Mouse (Mus musculus) liver, embryonic 12.5 days (tissue): ENCODE measurements at regions not wholly inside any gene's neighbourhood (a gene's known extent, or its start where the extent isn't known, plus 50 kb on each side); places are given as distances from the start of the nearest gene placed in this dataset.
"Not testable (repeated sequence)": the region's sequence is repeated elsewhere in the genome, so short reads cannot be mapped to it uniquely, and the experiment has no call there.

Experiments used
- ATAC-seq: fragments of 200-750 bp; cut with Nextera tagmentation; 2 replicates; pipeline ENCODE4 v1.8.0; 2017; ENCODE audit warnings: moderate number of reproducible peaks, mild to moderate bottlenecking, moderate library complexity
- H3K27ac ChIP-seq: fragments of 300-500 bp; sonication (generic); 2 replicates; pipeline ENCODE4 v1.5.1; 2016; ENCODE audit warnings: mild to moderate bottlenecking
- H3K27me3 ChIP-seq: fragments of 300-500 bp; sonication (generic); replicated peaks from 2 replicates; pipeline ENCODE4 v1.6.1; 2016; ENCODE audit warnings: mild to moderate bottlenecking, moderate library complexity
- H3K36me3 ChIP-seq: fragments of 300-500 bp; sonication (generic); 2 replicates; pipeline ENCODE4 v1.6.1; 2016; ENCODE audit warnings: mild to moderate bottlenecking, moderate library complexity
- H3K4me1 ChIP-seq: fragments of 300-500 bp; sonication (generic); 2 replicates; pipeline ENCODE4 v1.6.1; 2016
- H3K4me2 ChIP-seq: fragments of 300-500 bp; sonication (generic); 2 replicates; pipeline ENCODE4 v1.6.1; 2016; ENCODE audit warnings: mild to moderate bottlenecking, moderate library complexity
- H3K4me3 ChIP-seq: fragments of 300-500 bp; sonication (generic); 2 replicates; pipeline ENCODE4 v1.5.1; 2016; ENCODE audit warnings: mild to moderate bottlenecking, moderate library complexity
- H3K9ac ChIP-seq: fragments of 300-500 bp; sonication (generic); 2 replicates; pipeline ENCODE4 v1.6.1; 2016; ENCODE audit warnings: mild to moderate bottlenecking, moderate library complexity
- H3K9me3 ChIP-seq: fragments of 300-500 bp; sonication (generic); replicated peaks from 2 replicates; pipeline ENCODE4 v1.6.1; 2016; ENCODE audit warnings: mild to moderate bottlenecking, moderate library complexity
- WGBS: fragments of 180-500 bp; shearing (Covaris S2); methylation state at CpG from one replicate; pipeline ENCODE4 v1.1.7; 2016; ENCODE audit not compliant: insufficient replicate concordance; 5-methylcytosine and 5-hydroxymethylcytosine counted together

DNA sequence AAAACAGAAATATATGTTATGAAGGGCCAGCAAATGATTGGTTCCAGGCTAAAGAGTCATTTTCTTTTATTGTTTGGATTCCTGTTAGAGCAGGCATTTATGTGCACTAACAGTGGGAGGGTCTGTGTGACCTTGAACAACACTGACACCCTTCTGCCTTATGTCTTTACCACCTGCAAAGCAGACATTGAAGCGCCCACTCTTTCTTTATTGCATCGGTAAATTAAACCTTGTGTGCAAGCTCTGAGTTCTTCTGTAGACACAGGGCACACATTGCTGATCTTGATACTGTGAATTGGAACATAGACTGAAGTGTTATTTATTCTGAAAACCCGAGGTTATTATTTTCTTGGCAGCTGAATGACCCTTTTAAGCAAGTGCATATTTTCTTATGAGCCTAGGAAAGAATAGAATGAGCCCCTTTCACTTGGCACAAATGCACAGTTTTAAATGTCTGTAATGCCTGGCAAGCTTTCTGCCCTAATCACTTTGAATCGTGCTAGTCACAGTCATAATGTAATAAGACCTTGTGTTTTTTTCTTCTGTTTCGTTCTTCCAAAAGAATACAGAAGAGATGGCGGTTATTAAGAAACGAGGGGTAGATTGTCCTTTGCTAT is 125.1 kb upstream of the Cobl start:
- no peaks in the 10 kb centered on the region for H3K4me1 ChIP-seq
- 54% methylated on average over 7 of the region's 7 CpGs for WGBS
- H3K9ac ChIP-seq, result no peak overlapping the region
- no peaks in the 10 kb centered on the region for H3K36me3 ChIP-seq
- no peak for ATAC-seq
- no peak overlapping the region for H3K4me3 ChIP-seq
- H3K27me3 ChIP-seq, result no peaks in the 10 kb centered on the region
- H3K4me2 ChIP-seq, result no peak overlapping the region
- H3K9me3 ChIP-seq, result no peaks in the 10 kb centered on the region
- H3K27ac ChIP-seq, result no peak overlapping the region

DNA sequence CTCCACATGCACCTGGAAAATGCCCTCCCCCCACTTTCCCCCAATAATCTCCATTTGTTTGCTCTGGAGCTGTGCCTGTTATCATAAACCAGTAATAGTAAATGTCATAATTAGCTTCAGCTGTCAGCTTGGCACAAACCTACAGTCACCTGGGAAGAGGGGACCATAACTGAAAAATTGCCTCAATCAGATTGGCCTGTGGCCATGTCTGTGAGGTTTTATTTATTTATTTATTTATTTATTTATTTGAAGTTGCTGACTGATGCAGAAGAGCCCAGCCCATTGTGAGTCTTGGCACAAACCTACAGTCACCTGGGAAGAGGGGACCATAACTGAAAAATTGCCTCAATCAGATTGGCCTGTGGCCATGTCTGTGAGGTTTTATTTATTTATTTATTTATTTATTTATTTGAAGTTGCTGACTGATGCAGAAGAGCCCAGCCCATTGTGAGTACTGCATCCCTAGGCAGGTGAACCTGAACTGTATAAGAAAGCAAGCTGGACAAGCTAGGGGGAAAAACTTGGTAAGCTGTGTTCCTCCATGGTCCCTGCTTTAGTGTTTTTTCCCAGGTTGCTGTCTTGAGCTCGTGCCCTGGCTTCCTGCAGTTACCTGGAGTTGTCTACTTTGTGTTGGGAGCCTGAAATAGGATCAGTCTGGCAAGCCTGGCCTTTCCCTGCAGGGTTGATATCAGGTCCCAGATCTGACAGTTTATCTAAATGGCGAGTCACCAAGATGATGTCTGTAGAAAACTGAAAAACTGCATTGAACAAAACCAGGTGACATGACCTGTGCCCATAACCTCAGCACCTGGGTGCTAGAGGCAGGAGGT is 120.3 kb upstream of the Cobl start:
- 28% methylated on average over 2 of the region's 2 CpGs for WGBS
- H3K27ac ChIP-seq, H3K4me2 ChIP-seq, H3K27me3 ChIP-seq, H3K4me1 ChIP-seq, H3K36me3 ChIP-seq, H3K9ac ChIP-seq, H3K4me3 ChIP-seq, ATAC-seq, H3K9me3 ChIP-seq: not testable (repeated sequence)

GRCm38 (mm10) chr11:12578999-12579576 is 114.3 kb upstream of the Cobl start:
- Histone ChIP-seq H3K4me2 (no peak overlapping the region), H3K27me3 (no peaks in the 10 kb centered on the region), H3K9me3 (no peaks in the 10 kb centered on the region), H3K9ac (no peak overlapping the region), H3K36me3 (no peaks in the 10 kb centered on the region), H3K27ac (no peak overlapping the region), H3K4me1 (no peaks in the 10 kb centered on the region), H3K4me3 (no peak overlapping the region)
- 41% methylated on average over 14 of the region's 14 CpGs for WGBS
- no peak for ATAC-seq

DNA sequence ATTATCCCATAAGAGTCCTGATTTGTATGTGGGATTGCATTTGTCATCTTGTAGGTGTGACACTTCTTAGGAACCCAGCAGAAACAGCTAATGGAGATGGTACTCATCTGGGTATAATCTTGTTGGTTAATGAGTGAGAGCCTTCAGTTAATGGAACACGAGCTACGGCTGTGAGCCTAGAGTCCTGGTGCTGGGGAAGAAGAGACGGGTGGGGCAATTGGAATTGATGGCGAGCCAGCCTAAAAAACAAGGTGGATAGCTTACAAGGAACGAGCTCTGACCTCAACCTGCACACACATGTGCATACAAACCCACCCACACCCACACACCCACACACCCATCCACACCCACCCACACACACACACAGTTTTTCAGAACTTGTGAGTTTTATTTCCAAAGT is 94.9 kb upstream of the Cobl start:
- no peaks in the 10 kb centered on the region for H3K4me1 ChIP-seq
- no peaks in the 10 kb centered on the region for H3K9me3 ChIP-seq
- no peak overlapping the region for H3K4me3 ChIP-seq
- no peak overlapping the region for H3K4me2 ChIP-seq
- H3K27me3 ChIP-seq, result no peaks in the 10 kb centered on the region
- no peaks in the 10 kb centered on the region for H3K36me3 ChIP-seq
- no peak overlapping the region for H3K27ac ChIP-seq
- WGBS, result 51% methylated on average over 5 of the region's 5 CpGs
- no peak overlapping the region for H3K9ac ChIP-seq
- no peak for ATAC-seq

DNA sequence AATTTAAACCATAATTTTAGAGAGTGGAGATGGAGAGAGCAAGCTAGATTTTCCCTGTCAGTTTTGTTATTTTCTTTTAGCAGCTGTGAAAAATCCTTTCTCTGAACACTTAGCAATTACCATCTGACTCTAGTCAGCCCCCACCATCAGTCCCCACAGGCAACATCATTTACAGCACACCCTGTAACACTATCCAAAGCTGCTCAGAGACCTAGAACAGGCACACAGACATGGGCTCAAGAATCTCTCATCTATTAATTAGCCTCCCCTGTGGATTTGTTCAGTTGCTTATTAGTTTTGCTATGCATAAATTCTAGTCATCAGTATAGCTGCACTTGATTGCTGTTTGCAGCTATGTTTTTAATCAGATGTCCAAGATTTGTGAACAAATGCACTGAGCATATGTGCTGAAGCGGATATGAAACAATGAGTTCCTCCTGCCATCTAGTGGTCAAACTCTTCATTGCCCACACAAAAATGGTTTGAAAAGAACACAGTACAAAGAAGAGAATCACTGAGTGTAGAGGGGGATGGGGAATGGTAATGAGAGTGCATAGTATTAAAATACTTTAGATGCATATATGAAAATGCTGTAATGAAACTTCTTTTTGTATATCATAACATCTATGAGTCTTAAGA is 94.4 kb upstream of the Cobl start:
- Histone ChIP-seq H3K4me2 (no peak overlapping the region), H3K4me3 (no peak overlapping the region), H3K9ac (no peak overlapping the region), H3K9me3 (no peaks in the 10 kb centered on the region), H3K27ac (no peak overlapping the region), H3K4me1 (no peaks in the 10 kb centered on the region), H3K36me3 (no peaks in the 10 kb centered on the region), H3K27me3 (no peaks in the 10 kb centered on the region)
- 34% methylated on average over 1 of the region's 1 CpGs for WGBS
- no peak for ATAC-seq

GRCm38 (mm10) chr11:12558176-12558575 is 93.4 kb upstream of the Cobl start:
- Histone ChIP-seq H3K27ac (no peak overlapping the region), H3K9me3 (no peaks in the 10 kb centered on the region), H3K27me3 (no peaks in the 10 kb centered on the region), H3K9ac (no peak overlapping the region), H3K4me2 (no peak overlapping the region), H3K36me3 (no peaks in the 10 kb centered on the region), H3K4me3 (no peak overlapping the region), H3K4me1 (no peaks in the 10 kb centered on the region)
- no peak for ATAC-seq
- 58% methylated on average over 8 of the region's 8 CpGs for WGBS

DNA sequence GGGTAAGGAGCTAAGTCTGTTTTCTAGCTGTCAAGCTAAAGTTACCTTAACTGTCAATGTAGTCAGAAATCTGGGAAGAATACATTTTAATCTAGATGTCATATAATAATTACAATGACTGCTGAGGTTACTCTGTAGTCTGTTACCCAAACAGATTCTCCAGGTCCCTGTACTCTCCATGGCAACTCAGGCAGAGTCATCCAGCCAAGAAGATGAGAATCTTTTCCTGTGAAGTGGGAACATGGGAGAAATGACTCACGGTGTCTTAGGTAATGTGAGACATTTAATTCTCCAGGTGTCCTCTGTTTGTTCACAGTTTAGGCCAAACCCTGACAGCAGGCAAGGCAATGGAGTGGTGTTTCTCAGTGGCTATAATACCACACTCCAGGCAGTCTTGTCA is 81.0 kb upstream of the Cobl start:
- Histone ChIP-seq H3K27me3 (no peaks in the 10 kb centered on the region), H3K9ac (no peak overlapping the region), H3K9me3 (no peaks in the 10 kb centered on the region), H3K27ac (no peak overlapping the region), H3K36me3 (no peaks in the 10 kb centered on the region), H3K4me2 (no peak overlapping the region), H3K4me3 (no peak overlapping the region), H3K4me1 (no peaks in the 10 kb centered on the region)
- no peak for ATAC-seq
- WGBS, result 73% methylated on average over 1 of the region's 1 CpGs

DNA sequence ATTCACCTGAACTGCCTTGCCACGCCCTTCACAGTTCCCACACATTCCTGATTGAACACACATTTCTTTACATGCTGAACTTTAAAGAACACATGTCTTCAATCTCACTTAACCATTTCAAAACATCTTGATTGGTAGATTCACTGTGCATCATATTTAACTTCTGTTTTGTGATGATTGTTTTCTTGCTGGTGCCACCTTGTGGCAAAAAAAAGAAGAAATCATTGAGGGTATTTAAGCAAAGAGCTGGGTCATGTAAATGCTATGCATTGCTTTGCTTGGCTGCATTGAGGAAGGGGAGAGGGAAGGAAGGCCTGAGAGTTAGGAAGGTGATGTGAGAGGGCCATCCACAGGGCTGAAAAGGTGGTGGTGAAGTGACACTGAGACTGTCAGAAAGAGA is 78.3 kb upstream of the Cobl start:
- Histone ChIP-seq H3K27ac (no peak overlapping the region), H3K9ac (no peak overlapping the region), H3K4me3 (no peak overlapping the region)

DNA sequence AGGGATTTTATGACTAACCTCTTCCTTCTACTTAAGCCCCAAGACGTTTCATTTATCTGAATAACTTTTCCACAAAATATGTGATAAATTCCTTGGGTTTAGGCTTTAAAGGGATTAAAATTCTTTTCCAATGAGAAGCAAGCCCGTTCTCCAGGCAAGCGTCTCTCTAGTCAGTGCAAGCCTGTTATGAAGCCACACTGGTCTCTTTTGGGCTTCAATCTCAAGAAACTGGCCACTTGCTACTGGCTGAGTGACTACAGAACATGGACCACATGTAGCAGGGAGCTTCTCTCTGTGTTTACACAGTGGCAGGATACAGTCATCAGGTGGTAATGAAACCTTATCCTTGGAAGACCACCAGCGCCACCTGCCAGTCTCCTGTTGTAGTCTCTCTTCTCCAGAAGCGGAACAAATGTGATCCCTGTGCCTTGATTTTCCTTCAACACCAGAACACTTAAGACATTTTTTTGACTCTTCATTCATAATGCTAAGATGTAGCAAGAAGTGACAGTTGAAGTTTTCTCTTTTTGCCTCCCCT is 75.6 kb upstream of the Cobl start:
- Histone ChIP-seq H3K4me1 (no peaks in the 10 kb centered on the region), H3K9ac (no peak overlapping the region), H3K36me3 (no peaks in the 10 kb centered on the region), H3K9me3 (no peaks in the 10 kb centered on the region), H3K4me3 (no peak overlapping the region), H3K27me3 (no peaks in the 10 kb centered on the region), H3K27ac (no peak overlapping the region), H3K4me2 (no peak overlapping the region)
- WGBS, result 45% methylated on average over 5 of the region's 5 CpGs
- ATAC-seq, result no peak

More for the DNA sequence above, 78.3 kb upstream of the Cobl start:
- no peaks in the 10 kb centered on the region for H3K9me3 ChIP-seq
- ATAC-seq, result no peak
- no peaks in the 10 kb centered on the region for H3K36me3 ChIP-seq
- H3K27me3 ChIP-seq, result no peaks in the 10 kb centered on the region
- 34% methylated on average over 1 of the region's 1 CpGs for WGBS
- no peak overlapping the region for H3K4me2 ChIP-seq
- H3K4me1 ChIP-seq, result no peaks in the 10 kb centered on the region

GRCm38 (mm10) chr11:12535063-12535462 is 70.3 kb upstream of the Cobl start:
- H3K9ac ChIP-seq, result no peak overlapping the region
- H3K9me3 ChIP-seq, result no peaks in the 10 kb centered on the region
- no peaks in the 10 kb centered on the region for H3K4me1 ChIP-seq
- no peaks in the 10 kb centered on the region for H3K27me3 ChIP-seq
- H3K36me3 ChIP-seq, result no peaks in the 10 kb centered on the region
- 49% methylated on average over 2 of the region's 2 CpGs for WGBS
- H3K4me2 ChIP-seq, result no peak overlapping the region
- no peak overlapping the region for H3K4me3 ChIP-seq
- no peak for ATAC-seq
- H3K27ac ChIP-seq, result no peak overlapping the region

- no peaks in the 10 kb centered on the region for H3K36me3 ChIP-seq
- no peaks in the 10 kb centered on the region for H3K4me1 ChIP-seq
- whole genome bisulfite sequencing, result 18% methylated on average over 3 of the region's 3 CpGs
- H3K9ac ChIP-seq, result no peak overlapping the region
- no peaks in the 10 kb centered on the region for H3K27me3 ChIP-seq
- peak; percentile 49; the same call in 1 of the 2 replicates for ATAC-seq
- no peak overlapping the region for H3K27ac ChIP-seq
- H3K4me3 ChIP-seq, result no peak overlapping the region
- H3K4me2 ChIP-seq, result no peak overlapping the region
- H3K9me3 ChIP-seq, result no peaks in the 10 kb centered on the region
Observed at GRCm38 (mm10) chr11:12532288-12532687, 67.5 kb upstream of the Cobl start.

DNA sequence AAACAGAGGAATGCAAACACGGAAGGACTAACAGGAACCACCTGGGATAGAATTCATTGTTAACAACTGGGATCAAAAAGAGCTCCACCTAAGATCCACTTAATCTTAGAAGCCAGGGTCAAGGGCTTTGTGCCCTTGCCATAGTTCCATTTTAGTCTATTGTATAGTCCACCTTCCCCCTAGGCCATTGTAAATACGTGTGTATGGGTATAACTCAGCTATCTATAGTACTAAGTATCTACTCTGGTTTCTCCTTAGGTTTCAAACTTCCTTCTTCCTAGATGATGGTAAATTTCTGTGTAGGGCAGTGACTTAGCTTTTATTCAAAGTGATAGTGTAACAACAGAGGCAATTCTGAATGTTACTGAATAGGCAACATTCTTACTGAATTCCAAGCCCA is 57.3 kb upstream of the Cobl start:
- 66% methylated on average over 2 of the region's 2 CpGs for WGBS
- not testable (repeated sequence) for H3K9me3 ChIP-seq, H3K4me3 ChIP-seq, H3K36me3 ChIP-seq, H3K4me1 ChIP-seq, H3K9ac ChIP-seq, ATAC-seq, H3K4me2 ChIP-seq, H3K27ac ChIP-seq, H3K27me3 ChIP-seq
